Mouse (Mus musculus) kidney, embryonic 16.5 days (tissue): ENCODE data around the gene Dpysl5. TPM values are rescaled to one million over a fixed set of nuclear protein-coding genes. Genes with fewer than 3 reads are reported as not detected.
"Not testable (repeated sequence)": the region's sequence is repeated elsewhere in the genome, so short reads cannot be mapped to it uniquely, and the experiment has no call there.

Experiments used
- ATAC-seq: fragments of 200-750 bp; cut with Nextera tagmentation; 2 replicates; pipeline ENCODE4 v1.8.0; 2017; ENCODE audit warnings: moderate TSS enrichment; ENCODE audit not compliant: low FRiP score, low TSS enrichment
- H3K27ac ChIP-seq: fragments of 300-500 bp; sonication (generic); 2 replicates; pipeline ENCODE4 v1.5.1; 2014; ENCODE audit warnings: low read length
- H3K27me3 ChIP-seq: fragments of 300-500 bp; sonication (generic); 2 replicates; pipeline ENCODE4 v1.6.1; 2014; ENCODE audit warnings: low read length, control low read depth, mixed read lengths; ENCODE audit not compliant: insufficient read depth
- H3K36me3 ChIP-seq: fragments of 300-500 bp; sonication (generic); 2 replicates; pipeline ENCODE4 v1.6.1; 2014; ENCODE audit warnings: low read length, control low read depth, mixed read lengths; ENCODE audit not compliant: insufficient read depth
- H3K4me1 ChIP-seq: fragments of 300-500 bp; sonication (generic); 2 replicates; pipeline ENCODE4 v1.6.1; 2014; ENCODE audit warnings: low read length, control low read depth, mixed read lengths; ENCODE audit not compliant: insufficient read depth
- H3K4me2 ChIP-seq: fragments of 300-500 bp; sonication (generic); replicated peaks from 2 replicates; pipeline ENCODE4 v1.6.1; 2014; ENCODE audit warnings: low read depth, low read length
- H3K4me3 ChIP-seq: fragments of 300-500 bp; sonication (generic); 2 replicates; pipeline ENCODE4 v1.5.1; 2014; ENCODE audit warnings: mild to moderate bottlenecking, low read length
- H3K9ac ChIP-seq: fragments of 300-500 bp; sonication (generic); replicated peaks from 2 replicates; pipeline ENCODE4 v1.6.1; 2014; ENCODE audit warnings: low read length
- H3K9me3 ChIP-seq: fragments of 300-500 bp; sonication (generic); 2 replicates; pipeline ENCODE4 v1.6.1; 2016; ENCODE audit warnings: low read length, control low read depth
- WGBS: fragments of 180-500 bp; shearing (Covaris S2); extraction: QIAGEN DNeasy Blood & Tissue Kit; methylation state at CpG from one replicate; pipeline ENCODE4 v1.1.7; 2014; 5-methylcytosine and 5-hydroxymethylcytosine counted together
- polyA plus RNA-seq: library from polyadenylated mRNA; unstranded; fragments of >200 nt; fragmentation: Nextera tagmentation; extraction: Ambion mirVana; gene quantifications from 2 replicates; pipeline ENCODE4 v1.2.1, GENCODE M21; 2015

The Dpysl5 gene
- polyA plus RNA-seq, 1 experiment from 2014 or later, result 5.4 TPM

DNA sequence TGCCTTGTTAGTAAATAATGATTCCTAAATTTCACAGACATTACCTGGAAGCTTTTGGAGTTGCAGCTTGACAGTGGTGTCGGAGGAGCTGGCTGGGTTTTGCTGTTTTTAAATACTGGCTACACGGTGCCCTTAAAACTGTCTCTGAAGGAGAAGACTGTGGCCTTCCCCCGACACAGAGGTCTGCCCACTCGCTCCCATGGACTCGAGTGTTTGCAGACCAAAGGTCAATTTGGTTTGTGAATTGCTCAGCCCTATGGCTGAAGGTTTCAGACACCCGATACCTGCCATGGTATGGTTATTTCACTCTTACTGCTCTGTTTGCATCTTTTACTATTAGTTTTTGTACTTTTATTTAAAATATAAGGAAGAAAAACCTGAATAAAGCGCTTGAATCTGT, 37.4 kb upstream of the Dpysl5 start:
- Histone ChIP-seq H3K9me3 (no peaks in the 10 kb centered on the region), H3K4me1 (peaks cover 3% of the 10 kb centered on the region; the same call in 1 of the 2 replicates), H3K27ac (no peak overlapping the region), H3K27me3 (no peaks in the 10 kb centered on the region), H3K4me2 (no peak overlapping the region), H3K4me3 (no peak overlapping the region), H3K9ac (no peak overlapping the region), H3K36me3 (peaks cover 53% of the 10 kb centered on the region)
- ATAC-seq, result no peak
- 69% methylated on average over 7 of the region's 7 CpGs for WGBS

DNA sequence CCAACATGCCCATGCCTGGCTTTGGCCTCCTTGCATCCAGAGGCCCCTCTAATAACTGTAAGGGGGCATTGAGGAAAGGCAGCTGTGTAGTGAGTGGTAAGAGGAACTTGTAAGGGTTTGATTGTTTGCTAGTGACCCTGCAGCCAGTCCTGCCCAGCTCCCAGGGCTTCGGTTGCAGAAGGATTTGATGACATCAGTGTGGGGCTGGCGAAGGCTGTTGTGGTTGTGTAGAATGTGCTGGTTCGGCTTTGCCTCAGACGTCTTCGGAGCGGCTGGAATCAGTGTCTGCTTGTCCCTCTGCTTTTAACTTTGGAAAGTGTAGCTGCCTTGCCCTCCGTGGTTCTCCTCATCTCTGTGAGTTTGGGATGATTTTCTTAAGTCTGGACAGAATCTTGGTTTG, 34.6 kb upstream of the Dpysl5 start:
- Histone ChIP-seq H3K4me2 (no peak overlapping the region), H3K9ac (no peak overlapping the region), H3K4me3 (no peak overlapping the region), H3K27ac (no peak overlapping the region), H3K27me3 (no peaks in the 10 kb centered on the region), H3K9me3 (no peaks in the 10 kb centered on the region), H3K36me3 (peaks cover 38% of the 10 kb centered on the region), H3K4me1 (no peaks in the 10 kb centered on the region)
- no peak for ATAC-seq
- WGBS, result 92% methylated on average over 7 of the region's 7 CpGs

DNA sequence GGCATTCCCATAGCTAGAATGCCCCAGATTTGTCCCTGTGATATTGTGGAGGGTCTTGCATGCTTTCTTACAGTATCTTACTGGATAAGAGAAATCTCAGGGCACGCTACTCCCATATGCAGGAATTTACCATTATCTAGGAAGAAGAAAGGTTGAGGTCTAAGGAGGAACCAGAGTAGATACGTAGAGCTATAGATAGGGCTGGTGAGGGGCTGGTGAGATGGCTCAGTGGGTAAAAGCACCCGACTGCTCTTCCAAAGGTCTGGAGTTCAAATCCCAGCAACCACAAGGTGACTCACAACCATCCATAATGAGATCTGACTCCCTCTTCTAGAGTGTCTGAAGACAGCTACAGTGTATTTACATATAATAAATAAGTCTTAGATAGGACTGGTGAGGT, 33.3 kb upstream of the Dpysl5 start:
- WGBS, result 97% methylated on average over 3 of the region's 3 CpGs
- H3K27ac ChIP-seq, H3K9ac ChIP-seq, H3K4me2 ChIP-seq, H3K4me1 ChIP-seq, ATAC-seq, H3K27me3 ChIP-seq, H3K9me3 ChIP-seq, H3K4me3 ChIP-seq: not testable (repeated sequence)
- peaks cover 26% of the 10 kb centered on the region for H3K36me3 ChIP-seq

DNA sequence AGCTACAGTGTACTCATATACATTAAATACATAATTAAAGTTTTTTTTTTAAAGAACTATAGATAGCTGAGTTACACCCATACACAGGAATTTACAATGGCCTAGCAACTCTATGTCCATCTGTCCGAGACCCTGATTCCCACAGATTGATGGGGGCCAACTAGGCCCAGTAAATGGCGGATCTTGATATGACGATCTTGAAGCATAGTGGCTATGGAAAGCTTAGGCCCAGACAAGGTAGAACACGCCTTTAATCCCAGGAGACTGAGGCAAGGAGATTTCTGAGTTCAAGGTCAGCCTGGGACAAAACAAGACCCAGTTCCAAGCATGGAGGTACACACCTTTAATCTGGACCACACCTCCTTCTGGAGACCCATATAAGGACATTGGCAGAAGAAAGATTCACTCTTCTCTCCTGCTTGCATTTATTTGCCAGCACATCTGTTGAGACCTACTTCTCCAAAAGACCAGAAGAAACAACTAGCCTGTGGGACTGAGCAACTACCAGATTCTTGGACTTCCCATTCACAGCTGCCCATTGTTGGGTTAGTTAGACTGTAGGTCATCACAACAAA, 32.6 kb upstream of the Dpysl5 start:
- Histone ChIP-seq H3K27ac (no peak overlapping the region), H3K27me3 (no peaks in the 10 kb centered on the region), H3K4me3 (no peak overlapping the region), H3K36me3 (peaks cover 20% of the 10 kb centered on the region), H3K9ac (no peak overlapping the region), H3K9me3 (no peaks in the 10 kb centered on the region), H3K4me1 (no peaks in the 10 kb centered on the region), H3K4me2 (no peak overlapping the region)
- WGBS, result 96% methylated on average over 4 of the region's 4 CpGs
- ATAC-seq, result no peak

DNA sequence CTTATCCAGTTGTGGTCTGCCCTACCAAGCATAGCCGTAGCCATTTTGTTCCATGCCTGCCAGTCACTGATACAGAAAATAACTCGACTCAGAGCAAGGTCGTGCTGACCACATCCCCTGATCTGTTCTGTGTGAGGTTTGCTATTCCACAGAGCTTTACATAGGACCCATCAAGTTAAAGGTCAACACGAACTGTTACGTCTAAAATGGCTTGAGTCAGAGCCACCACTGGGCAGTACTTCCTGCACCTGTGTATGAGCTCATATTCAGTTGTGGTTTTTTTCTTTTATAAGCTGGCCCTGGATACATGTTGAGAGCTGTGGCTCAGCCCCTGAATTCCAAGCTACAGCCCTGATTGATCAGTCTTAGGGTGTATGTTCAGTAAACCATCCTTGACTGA, 31.8 kb upstream of the Dpysl5 start:
- no peak for ATAC-seq
- no peak overlapping the region for H3K27ac ChIP-seq
- no peaks in the 10 kb centered on the region for H3K9me3 ChIP-seq
- H3K4me1 ChIP-seq, result no peaks in the 10 kb centered on the region
- H3K4me3 ChIP-seq, result no peak overlapping the region
- no peak overlapping the region for H3K4me2 ChIP-seq
- no peaks in the 10 kb centered on the region for H3K27me3 ChIP-seq
- no peak overlapping the region for H3K9ac ChIP-seq
- peaks cover 20% of the 10 kb centered on the region for H3K36me3 ChIP-seq
- 85% methylated on average over 5 of the region's 5 CpGs for WGBS

DNA sequence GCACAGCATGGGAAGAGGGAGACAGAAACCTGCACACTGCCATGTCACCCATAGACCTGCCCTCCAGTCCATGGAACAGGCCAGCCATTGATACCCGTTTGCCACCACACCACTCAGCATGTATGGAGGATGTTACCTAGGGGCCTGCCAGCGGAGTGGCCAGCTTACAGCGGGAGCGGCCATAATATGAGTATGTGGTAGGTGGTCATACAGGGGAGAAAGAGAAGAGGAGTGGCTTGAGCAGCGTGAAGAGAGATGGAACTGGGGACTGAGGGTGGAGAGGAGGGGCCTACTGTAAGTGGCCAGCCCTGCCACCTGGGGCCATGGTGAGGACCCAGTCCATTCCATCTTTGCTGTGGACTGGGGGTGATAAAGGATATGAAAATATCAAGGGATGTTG, 29.4 kb upstream of the Dpysl5 start:
- WGBS, result 90% methylated on average over 5 of the region's 5 CpGs

DNA sequence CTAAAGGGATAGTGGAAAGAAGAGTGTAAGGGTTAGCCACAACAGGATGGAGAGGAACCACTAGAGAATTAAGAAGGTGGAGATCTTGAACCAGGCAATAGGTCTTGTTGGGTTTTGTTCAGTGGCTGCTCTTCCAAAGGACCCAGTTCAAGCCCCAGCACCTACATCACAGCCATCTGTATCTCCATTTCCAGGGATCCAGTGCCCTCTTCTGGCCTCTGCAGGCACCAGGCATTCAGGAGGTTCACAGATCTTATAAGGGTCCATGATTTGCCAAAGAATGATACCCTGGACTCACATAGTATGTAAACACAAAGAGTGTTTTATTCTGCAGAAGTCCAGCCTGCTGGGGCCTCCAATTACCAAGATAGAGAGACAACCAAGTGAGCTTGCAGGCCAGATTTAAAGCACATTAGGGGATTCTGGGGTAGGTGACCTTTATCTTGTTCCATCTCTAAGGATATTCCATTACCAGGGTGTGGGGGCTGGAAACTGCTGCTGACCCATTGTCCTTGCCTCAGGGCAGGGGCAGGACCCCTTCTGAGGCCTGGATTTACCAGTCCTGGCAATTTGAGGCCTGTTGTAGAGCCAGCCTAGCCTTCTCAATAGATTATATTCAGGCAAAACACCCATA, 28.3 kb upstream of the Dpysl5 start:
- H3K4me3 ChIP-seq, result no peak overlapping the region
- no peaks in the 10 kb centered on the region for H3K36me3 ChIP-seq
- H3K9me3 ChIP-seq, result no peaks in the 10 kb centered on the region
- H3K4me2 ChIP-seq, result no peak overlapping the region
- H3K9ac ChIP-seq, result no peak overlapping the region
- no peaks in the 10 kb centered on the region for H3K4me1 ChIP-seq
- no peak overlapping the region for H3K27ac ChIP-seq
- no peaks in the 10 kb centered on the region for H3K27me3 ChIP-seq
- no peak for ATAC-seq

More for the DNA sequence above, 29.4 kb upstream of the Dpysl5 start:
- no peak overlapping the region for H3K9ac ChIP-seq
- H3K27me3 ChIP-seq, result no peaks in the 10 kb centered on the region
- H3K4me3 ChIP-seq, result no peak overlapping the region
- no peaks in the 10 kb centered on the region for H3K9me3 ChIP-seq
- no peaks in the 10 kb centered on the region for H3K36me3 ChIP-seq
- H3K4me1 ChIP-seq, result no peaks in the 10 kb centered on the region
- no peak overlapping the region for H3K4me2 ChIP-seq
- no peak for ATAC-seq
- no peak overlapping the region for H3K27ac ChIP-seq

DNA sequence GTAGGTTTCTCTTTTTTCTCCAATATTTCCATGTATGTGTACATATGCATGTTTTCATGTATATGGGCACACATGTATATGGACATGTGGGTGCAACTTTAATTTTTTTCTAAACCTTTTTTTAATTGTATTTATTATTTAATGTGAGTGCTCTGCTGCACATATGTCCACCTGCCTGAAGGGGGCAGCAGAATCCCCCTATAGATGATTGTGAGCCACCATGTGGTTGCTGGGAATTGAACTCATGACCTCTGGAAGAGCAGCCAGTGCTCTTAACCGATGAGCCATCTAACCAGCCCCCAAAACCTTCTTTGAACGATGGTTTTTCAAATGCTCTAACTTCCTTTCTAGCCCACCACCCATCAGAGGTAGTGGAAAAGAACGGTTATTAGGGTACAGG, 27.4 kb upstream of the Dpysl5 start:
- Histone ChIP-seq H3K9me3 (no peaks in the 10 kb centered on the region), H3K9ac (no peak overlapping the region), H3K4me2 (no peak overlapping the region), H3K4me1 (no peaks in the 10 kb centered on the region), H3K36me3 (no peaks in the 10 kb centered on the region), H3K27me3 (no peaks in the 10 kb centered on the region), H3K4me3 (no peak overlapping the region), H3K27ac (no peak overlapping the region)
- WGBS, result 78% methylated on average over 3 of the region's 3 CpGs
- no peak for ATAC-seq

DNA sequence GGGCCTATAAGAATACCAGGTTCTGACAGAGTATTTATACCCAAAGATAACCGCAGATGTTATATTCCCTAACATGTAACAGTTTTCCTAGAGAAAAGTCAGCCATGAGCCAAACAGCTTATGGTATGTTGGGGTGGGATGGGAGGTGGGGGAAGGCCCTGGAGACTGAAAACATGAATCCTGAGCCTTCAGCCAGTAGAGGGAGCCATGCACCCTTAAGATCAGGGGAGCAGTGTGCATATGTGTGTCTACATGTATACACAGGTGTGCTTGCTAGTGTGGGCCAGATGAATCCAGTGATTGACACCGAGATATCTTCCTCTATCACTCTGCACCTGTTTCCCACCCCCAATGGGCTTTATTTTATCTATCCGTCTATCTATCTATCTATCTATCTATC, 24.6 kb upstream of the Dpysl5 start:
- H3K27ac ChIP-seq, result no peak overlapping the region
- no peak overlapping the region for H3K4me3 ChIP-seq
- H3K27me3 ChIP-seq, result no peaks in the 10 kb centered on the region
- no peak overlapping the region for H3K4me2 ChIP-seq
- 74% methylated on average over 3 of the region's 3 CpGs for WGBS
- no peaks in the 10 kb centered on the region for H3K9me3 ChIP-seq
- no peak overlapping the region for H3K9ac ChIP-seq
- H3K4me1 ChIP-seq, result no peaks in the 10 kb centered on the region
- H3K36me3 ChIP-seq, result no peaks in the 10 kb centered on the region
- no peak for ATAC-seq

DNA sequence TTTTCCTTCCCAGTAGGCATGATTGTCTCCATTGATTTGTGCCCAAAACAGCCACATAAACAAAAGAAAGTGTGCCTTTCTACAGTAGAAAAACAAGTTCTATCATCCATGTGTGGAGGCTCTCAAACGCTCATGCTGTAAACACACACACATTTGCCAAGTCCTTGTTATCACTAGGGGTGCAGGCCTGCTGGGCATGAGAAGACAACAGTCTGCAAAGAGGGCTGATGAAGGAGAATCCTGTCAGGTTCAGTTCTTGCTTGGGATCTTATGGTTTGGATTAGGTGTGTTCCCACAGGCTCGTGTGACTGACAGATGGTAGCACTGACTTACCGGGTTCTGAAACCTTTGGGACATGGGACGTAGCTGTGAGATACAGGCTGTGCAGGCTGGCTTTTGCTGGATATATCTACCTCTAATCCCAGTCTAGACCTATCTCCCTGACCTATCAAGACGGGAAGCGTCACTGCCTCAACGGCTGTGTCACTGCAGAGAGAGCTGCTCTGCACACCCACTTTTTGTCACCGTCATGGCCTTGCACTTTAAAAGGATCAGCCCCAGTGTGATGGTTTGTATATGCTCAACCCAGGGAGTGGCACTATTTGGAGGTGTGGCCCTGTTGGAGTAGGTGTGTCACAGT, 10.9 kb upstream of the Dpysl5 start:
- Histone ChIP-seq H3K27me3 (peaks cover 4% of the 10 kb centered on the region; the same call in 1 of the 2 replicates), H3K9ac (no peak overlapping the region), H3K9me3 (no peaks in the 10 kb centered on the region), H3K36me3 (no peaks in the 10 kb centered on the region), H3K4me3 (no peak overlapping the region), H3K4me1 (no peaks in the 10 kb centered on the region), H3K4me2 (no peak overlapping the region), H3K27ac (no peak overlapping the region)
- 83% methylated on average over 8 of the region's 8 CpGs for WGBS
- ATAC-seq, result no peak
